Mouse (Mus musculus): ENCODE data around the gene Gm4553.
"Not testable (repeated sequence)": the region's sequence is repeated elsewhere in the genome, so short reads cannot be mapped to it uniquely, and the experiment has no call there.

Gm4553 gene

GRCm38 (mm10) chr7:142152191-142152590, 13.3 kb downstream of the Gm4553 start:
- Histone ChIP-seq H3K27me3 (ENCODE audit: control insufficient read depth, insufficient read depth, low read length, poor library complexity, severe bottlenecking) (no peaks in the 10 kb centered on the region), H3K36me3 (ENCODE audit: control insufficient read depth, insufficient read depth, low read length, poor library complexity, severe bottlenecking) (no peaks in the 10 kb centered on the region)
- DNase-seq (ENCODE audit: low read depth, low spot score): no peak

- DNase-seq (ENCODE audit: low read depth, low spot score): no peak
- Histone ChIP-seq H3K27me3 (ENCODE audit: control insufficient read depth, insufficient read depth, low read length, poor library complexity, severe bottlenecking) (no peaks in the 10 kb centered on the region), H3K36me3 (ENCODE audit: control insufficient read depth, insufficient read depth, low read length, poor library complexity, severe bottlenecking) (no peaks in the 10 kb centered on the region)
Measured at GRCm38 (mm10) chr7:142148633-142149032, 16.9 kb downstream of the Gm4553 start.

GRCm38 (mm10) chr7:142146033-142146432, 19.5 kb downstream of the Gm4553 start:
- Histone ChIP-seq H3K36me3 (ENCODE audit: control insufficient read depth, insufficient read depth, low read length, poor library complexity, severe bottlenecking) (no peaks in the 10 kb centered on the region), H3K27me3 (ENCODE audit: control insufficient read depth, insufficient read depth, low read length, poor library complexity, severe bottlenecking) (no peaks in the 10 kb centered on the region)
- DNase-seq (ENCODE audit: low read depth, low spot score): peak; percentile 61

DNA sequence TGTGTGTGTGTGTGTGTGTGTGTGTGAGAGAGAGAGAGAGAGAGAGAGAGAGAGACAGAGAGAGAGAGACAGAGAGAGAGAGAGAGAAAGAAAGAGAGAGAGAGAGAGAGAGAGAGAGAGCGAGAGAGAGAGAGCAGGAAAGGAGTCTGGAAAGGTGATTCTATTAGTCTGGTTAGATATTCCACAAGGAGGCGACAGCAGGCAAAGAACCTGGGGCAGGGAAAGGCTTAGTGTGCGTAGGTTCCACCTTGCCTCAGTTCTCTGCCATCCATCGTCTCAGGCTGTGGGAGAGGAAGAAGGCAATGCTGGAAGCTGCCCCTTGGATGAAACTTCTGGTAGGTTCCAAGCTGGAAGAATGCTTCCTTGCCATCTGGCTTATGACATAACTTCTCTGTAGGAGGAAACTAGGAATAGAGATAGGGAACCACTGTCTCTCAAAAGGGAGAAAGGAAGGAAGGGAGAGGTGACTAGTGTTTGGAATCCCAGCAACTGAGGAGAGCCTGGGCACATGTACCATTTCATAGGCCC, 20.1 kb downstream of the Gm4553 start:
- DNase-seq (ENCODE audit: low read depth, low spot score): no peak
- no peaks in the 10 kb centered on the region for H3K36me3 ChIP-seq (ENCODE audit: control insufficient read depth, insufficient read depth, low read length, poor library complexity, severe bottlenecking)

GRCm38 (mm10) chr7:142144507-142144906, 21.0 kb downstream of the Gm4553 start, which contains the start of gene Gm45337:
Gm45337 (minus strand) TSS chr7:142144607.
- no peaks in the 10 kb centered on the region for H3K36me3 ChIP-seq (ENCODE audit: control insufficient read depth, insufficient read depth, low read length, poor library complexity, severe bottlenecking)
- H3K27me3 ChIP-seq (ENCODE audit: control insufficient read depth, insufficient read depth, low read length, poor library complexity, severe bottlenecking): no peaks in the 10 kb centered on the region
- no peak for DNase-seq (ENCODE audit: low read depth, low spot score)

More for the DNA sequence above, 20.1 kb downstream of the Gm4553 start:
- no peaks in the 10 kb centered on the region for H3K27me3 ChIP-seq (ENCODE audit: control insufficient read depth, insufficient read depth, low read length, poor library complexity, severe bottlenecking)

- not testable (repeated sequence) for H3K36me3 ChIP-seq (ENCODE audit: control insufficient read depth, insufficient read depth, low read length, poor library complexity, severe bottlenecking); DNase-seq (ENCODE audit: low read depth, low spot score); H3K27me3 ChIP-seq (ENCODE audit: control insufficient read depth, insufficient read depth, low read length, poor library complexity, severe bottlenecking)
Measured at GRCm38 (mm10) chr7:142143506-142144010, 22.0 kb downstream of the Gm4553 start.

- no peaks in the 10 kb centered on the region for H3K36me3 ChIP-seq (ENCODE audit: control insufficient read depth, insufficient read depth, low read length, poor library complexity, severe bottlenecking)
- no peaks in the 10 kb centered on the region for H3K27me3 ChIP-seq (ENCODE audit: control insufficient read depth, insufficient read depth, low read length, poor library complexity, severe bottlenecking)
- no peak for DNase-seq (ENCODE audit: low read depth, low spot score)
Measured at GRCm38 (mm10) chr7:142140696-142141095, 24.8 kb downstream of the Gm4553 start.

DNA sequence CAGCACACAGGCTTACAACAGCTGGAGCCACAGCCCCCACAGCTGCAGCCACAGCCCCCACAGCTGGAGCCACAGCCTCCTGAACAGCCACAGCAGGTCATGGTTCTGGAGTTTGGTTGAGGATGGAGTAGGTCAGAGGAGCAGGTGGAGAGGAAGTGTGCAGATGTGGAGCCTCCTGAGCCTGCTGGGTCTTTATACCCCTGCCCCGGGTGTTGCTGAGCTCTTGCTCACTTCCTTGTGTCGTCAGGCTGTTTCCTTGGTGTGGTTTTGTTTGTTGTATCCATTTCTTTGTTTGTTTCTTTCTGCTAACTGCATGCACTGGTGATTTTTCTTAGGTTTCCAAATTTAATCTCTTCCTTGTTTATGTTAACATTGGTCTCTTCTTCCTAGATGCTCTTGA, 29.6 kb downstream of the Gm4553 start, which contains the start of gene Gm39115:
Gene Gm39115, minus strand, starts transcription at position 101 of the 400 bp plus-strand sequence.
- H3K27me3 ChIP-seq (ENCODE audit: control insufficient read depth, insufficient read depth, low read length, poor library complexity, severe bottlenecking); H3K36me3 ChIP-seq (ENCODE audit: control insufficient read depth, insufficient read depth, low read length, poor library complexity, severe bottlenecking); DNase-seq (ENCODE audit: low read depth, low spot score): not testable (repeated sequence)

- no peaks in the 10 kb centered on the region for H3K36me3 ChIP-seq (ENCODE audit: control insufficient read depth, insufficient read depth, low read length, poor library complexity, severe bottlenecking)
- H3K27me3 ChIP-seq (ENCODE audit: control insufficient read depth, insufficient read depth, low read length, poor library complexity, severe bottlenecking): no peaks in the 10 kb centered on the region
- no peak for DNase-seq (ENCODE audit: low read depth, low spot score)
Measured at GRCm38 (mm10) chr7:142134206-142134995, 31.1 kb downstream of the Gm4553 start.

DNA sequence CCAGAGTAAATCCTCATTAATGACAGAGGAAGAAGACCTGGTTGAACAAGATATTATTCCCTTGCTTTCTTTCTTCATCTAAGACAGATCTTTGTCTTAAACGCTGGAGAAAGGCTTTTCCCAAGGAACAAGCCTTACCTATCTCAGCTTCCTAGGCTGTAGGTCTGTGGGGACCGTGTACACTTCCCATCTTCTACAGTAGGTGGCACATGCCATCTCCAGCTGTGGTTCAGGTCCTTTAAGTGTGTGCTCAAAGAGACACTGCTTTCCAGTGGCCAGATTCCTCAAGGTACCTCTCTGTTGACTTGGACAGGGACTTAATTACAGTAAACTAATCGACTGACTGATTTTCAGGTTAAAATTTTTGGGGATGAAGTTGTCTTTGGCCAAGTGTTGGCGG, 36.7 kb downstream of the Gm4553 start:
- H3K36me3 ChIP-seq (ENCODE audit: control insufficient read depth, insufficient read depth, low read length, poor library complexity, severe bottlenecking): no peaks in the 10 kb centered on the region
- H3K27me3 ChIP-seq (ENCODE audit: control insufficient read depth, insufficient read depth, low read length, poor library complexity, severe bottlenecking): no peaks in the 10 kb centered on the region
- no peak for DNase-seq (ENCODE audit: low read depth, low spot score)

DNA sequence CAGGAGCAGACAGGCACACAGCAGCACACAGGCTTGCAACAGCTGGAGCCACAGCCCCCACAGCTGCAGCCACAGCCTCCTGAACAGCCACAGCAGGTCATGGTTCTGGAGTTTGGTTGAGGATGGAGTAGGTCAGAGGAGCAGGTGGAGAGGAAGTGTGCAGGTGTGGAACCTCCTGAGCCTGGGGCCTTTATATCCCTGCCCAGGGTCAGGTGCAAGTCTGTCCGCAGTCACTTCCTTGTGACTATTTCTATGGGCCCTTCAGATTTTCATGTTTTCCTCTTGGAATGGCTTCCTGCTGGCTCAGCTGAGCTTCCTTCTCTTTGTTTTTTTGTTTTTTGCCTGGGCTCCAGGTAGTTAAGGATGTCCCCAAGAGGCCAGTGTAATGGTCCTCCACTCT, 44.9 kb downstream of the Gm4553 start, which contains the start of gene Gm45618:
Gene Gm45618, minus strand, starts transcription at position 101 of the 400 bp plus-strand sequence.
- H3K27me3 ChIP-seq (ENCODE audit: control insufficient read depth, insufficient read depth, low read length, poor library complexity, severe bottlenecking); DNase-seq (ENCODE audit: low read depth, low spot score): not testable (repeated sequence)

DNA sequence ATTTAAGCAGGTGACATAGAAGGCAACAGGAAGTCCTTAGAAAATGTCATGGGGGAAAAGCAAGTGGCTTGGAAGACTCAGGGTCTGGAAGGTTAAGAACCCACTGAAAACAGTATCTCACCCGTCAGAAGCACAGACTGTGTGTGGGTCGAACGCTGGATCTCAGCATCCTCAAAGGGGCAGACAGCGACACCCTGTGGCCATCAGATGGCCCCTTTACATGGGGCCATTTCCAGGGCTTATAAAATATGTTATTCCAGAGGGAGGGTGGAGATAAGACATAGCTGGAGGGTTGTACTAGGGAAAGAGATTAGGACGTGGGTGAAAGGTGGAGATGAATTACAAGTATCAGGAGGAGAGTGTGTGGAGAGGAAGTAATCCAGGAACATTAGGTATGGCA, 45.9 kb downstream of the Gm4553 start:
- peak; percentile 4 for DNase-seq (ENCODE audit: low read depth, low spot score)
- Histone ChIP-seq H3K36me3 (ENCODE audit: control insufficient read depth, insufficient read depth, low read length, poor library complexity, severe bottlenecking) (no peaks in the 10 kb centered on the region), H3K27me3 (ENCODE audit: control insufficient read depth, insufficient read depth, low read length, poor library complexity, severe bottlenecking) (no peaks in the 10 kb centered on the region)

More for the DNA sequence above, 44.9 kb downstream of the Gm4553 start, which contains the start of gene Gm45618:
- not testable (repeated sequence) for H3K36me3 ChIP-seq (ENCODE audit: control insufficient read depth, insufficient read depth, low read length, poor library complexity, severe bottlenecking)

Data from splenic B cell, adult 2 months (primary cell).